Mouse (Mus musculus) liver, embryonic 14.5 days (tissue): Measurements from ENCODE around the gene Tprkb.

ENCODE experiments used
- CTCF ChIP-seq: IDR thresholded peaks from 2 replicates; pipeline ENCODE4 v1.5.1; 2016; ENCODE audit warnings: antibody characterized with exemption, low read depth, control low read depth
- EP300 ChIP-seq: IDR thresholded peaks from 2 replicates; pipeline ENCODE4 v1.6.1; 2016; ENCODE audit warnings: antibody characterized with exemption, low read depth

DNA sequence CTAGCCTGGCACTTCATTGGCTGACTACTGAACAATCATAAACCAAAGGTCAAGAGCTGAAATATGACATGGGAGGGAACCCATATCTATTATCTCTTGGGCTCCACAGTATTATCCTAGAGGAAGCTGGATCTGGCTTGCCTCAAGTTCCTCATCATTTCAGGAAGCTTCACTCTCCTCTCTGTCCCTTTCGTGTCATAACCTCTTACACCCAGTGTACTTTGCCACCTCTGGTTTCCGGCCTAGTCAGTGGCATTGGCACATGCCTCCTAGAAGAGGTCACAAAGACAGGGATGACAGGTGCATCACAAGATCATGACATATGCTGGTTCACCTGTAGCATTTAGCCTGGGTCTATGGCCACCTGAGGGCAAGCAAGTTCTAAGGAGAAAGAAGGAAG, 9.4 kb upstream of the Tprkb start:
- no peak for TF ChIP-seq CTCF
- no peak for TF ChIP-seq EP300
